ENCODE assay signal across 16 mouse cellular contexts in genomic region chr11:75121348-75121747, GRCm38 (mm10).
"Had no signal": no experiment of that assay in that cellular context is flagged by ENCODE, and none has a peak within 500 bp of the region (broad histone marks: within the 10 kb centered on the region; RNA-seq: fewer than 3 reads in every experiment).

No protein-coding gene starts in this region.

- H3K27ac ChIP-seq: neural tube, embryonic 13.5 days; neural tube, embryonic 15.5 days; stomach, embryonic 15.5 days; stomach, postnatal 0 days had no signal

- DNase-seq: retina, postnatal 1 day; right cerebral cortex, adult 18-20 months; right cerebral cortex, postnatal 14 days; right cerebral cortex, postnatal 25 days; right cerebral cortex, postnatal 4 days; spleen, adult 18-20 months; thymus, adult 18-20 months; thymus, adult 2 months; thymus, postnatal 14 days; thymus, postnatal 25 days; thymus, postnatal 36 days; thymus, postnatal 4 days had no signal

- H3K27me3 ChIP-seq: neural tube, embryonic 13.5 days; neural tube, embryonic 15.5 days; stomach, embryonic 15.5 days had no signal

- H3K36me3 ChIP-seq: neural tube, embryonic 13.5 days; neural tube, embryonic 15.5 days; stomach, embryonic 15.5 days had no signal

- H3K4me2 ChIP-seq: neural tube, embryonic 13.5 days; neural tube, embryonic 15.5 days; stomach, embryonic 15.5 days had no signal

- H3K4me3 ChIP-seq: neural tube, embryonic 13.5 days; neural tube, embryonic 15.5 days; stomach, embryonic 15.5 days had no signal

- H3K4me1 ChIP-seq: neural tube, embryonic 15.5 days; stomach, embryonic 15.5 days had no signal

- H3K9me3 ChIP-seq: neural tube, embryonic 13.5 days; neural tube, embryonic 15.5 days; stomach, embryonic 15.5 days had no signal

- H3K9ac ChIP-seq: neural tube, embryonic 13.5 days; neural tube, embryonic 15.5 days; stomach, embryonic 15.5 days had no signal
